Mouse (Mus musculus): ENCODE measurements around the gene Gramd1b. TPM values are rescaled to one million over a fixed set of nuclear protein-coding genes. Genes with fewer than 3 reads are reported as not detected.

Gene Gramd1b
- polyA plus RNA-seq, 1 experiment from 2014 or later, result 2.3 TPM

DNA sequence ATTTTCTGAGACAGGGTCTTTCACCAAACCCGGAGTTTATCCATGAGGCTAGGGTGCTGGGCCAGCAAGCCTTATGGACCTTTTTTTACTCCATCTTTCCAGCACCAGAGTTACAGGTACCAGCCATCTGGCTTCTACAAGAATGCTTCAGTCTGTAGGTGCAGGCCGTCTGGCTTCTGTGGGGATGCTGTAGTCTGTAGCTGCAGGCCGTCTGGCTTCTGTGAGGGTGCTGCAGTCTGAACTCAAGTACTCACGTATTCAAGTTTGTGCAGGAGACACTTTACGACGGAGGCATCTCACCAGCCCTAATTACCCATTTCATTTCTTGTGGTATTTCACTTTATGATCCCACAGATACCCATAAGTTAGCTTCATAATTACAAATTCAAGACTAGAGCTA, 14.0 kb upstream of the Gramd1b start:
- no peak for DNase-seq (ENCODE audit: low spot score)
- 91% methylated on average over 6 of the region's 6 CpGs for WGBS
- Histone ChIP-seq H3K36me3 (no peaks in the 10 kb centered on the region), H3K4me3 (no peak overlapping the region), H3K4me1 (peaks cover 6% of the 10 kb centered on the region; the same call in 1 of the 2 replicates), H3K27me3 (ENCODE audit: low read depth, poor library complexity, severe bottlenecking) (no peaks in the 10 kb centered on the region), H3K27ac (replicated peaks) (no peak overlapping the region), H3K9me3 (replicated peaks) (no peaks in the 10 kb centered on the region)

DNA sequence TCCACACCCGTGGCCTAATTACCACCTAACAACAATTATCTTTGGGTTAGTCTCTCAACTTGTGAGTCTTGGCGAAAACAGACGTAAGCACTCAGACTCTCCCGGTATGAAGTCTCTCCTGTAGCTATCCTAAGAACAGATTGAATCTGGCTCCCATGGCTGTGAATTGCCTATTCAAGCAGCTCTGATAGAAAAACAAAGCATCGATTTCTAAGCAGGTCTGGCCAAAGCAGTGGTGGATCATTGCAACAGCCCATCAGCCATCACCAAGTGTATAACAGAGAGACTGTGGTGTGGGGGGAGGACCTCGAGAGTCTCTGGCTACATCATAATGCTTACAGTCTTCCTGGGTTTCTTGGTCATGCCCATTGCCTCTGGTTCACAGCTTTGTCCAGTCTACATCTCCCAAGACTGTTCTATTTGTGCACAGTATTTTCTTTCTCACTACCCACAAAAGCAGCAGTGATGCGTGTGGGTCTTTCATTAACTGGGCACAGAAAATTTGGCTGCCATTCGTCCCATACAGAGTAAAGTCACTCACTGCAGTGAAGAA, 8.5 kb upstream of the Gramd1b start:
- Histone ChIP-seq H3K36me3 (no peaks in the 10 kb centered on the region), H3K9me3 (replicated peaks) (no peaks in the 10 kb centered on the region), H3K4me1 (peaks cover 26% of the 10 kb centered on the region), H3K27me3 (ENCODE audit: low read depth, poor library complexity, severe bottlenecking) (no peaks in the 10 kb centered on the region), H3K27ac (replicated peaks) (0 out of 2 replicates have a peak overlapping the region, but pooled peaks have one; percentile 6), H3K4me3 (no peak overlapping the region)
- DNase-seq (ENCODE audit: low spot score), result no peak
- WGBS, result 66% methylated on average over 8 of the region's 8 CpGs

DNA sequence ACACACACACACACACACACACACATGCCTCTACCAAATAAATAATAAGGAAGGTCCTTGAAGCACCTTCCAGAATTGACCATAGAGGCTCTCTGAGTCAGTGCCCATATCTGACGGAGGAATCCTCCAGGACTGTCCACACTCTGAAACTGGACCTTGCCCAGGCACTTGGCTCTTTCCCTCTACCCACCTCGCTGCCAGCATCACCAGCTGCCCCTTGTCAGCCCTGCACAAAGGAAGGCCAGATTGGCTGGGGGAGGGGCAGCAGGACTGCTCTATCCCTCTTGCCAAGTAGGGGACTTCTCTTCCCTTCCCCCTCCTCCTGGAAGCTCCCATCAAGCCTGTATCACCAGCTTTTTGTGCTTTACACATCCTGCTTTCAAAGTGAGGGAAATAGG, 6.5 kb upstream of the Gramd1b start:
- peak; percentile 17 for DNase-seq (ENCODE audit: low spot score)

DNA sequence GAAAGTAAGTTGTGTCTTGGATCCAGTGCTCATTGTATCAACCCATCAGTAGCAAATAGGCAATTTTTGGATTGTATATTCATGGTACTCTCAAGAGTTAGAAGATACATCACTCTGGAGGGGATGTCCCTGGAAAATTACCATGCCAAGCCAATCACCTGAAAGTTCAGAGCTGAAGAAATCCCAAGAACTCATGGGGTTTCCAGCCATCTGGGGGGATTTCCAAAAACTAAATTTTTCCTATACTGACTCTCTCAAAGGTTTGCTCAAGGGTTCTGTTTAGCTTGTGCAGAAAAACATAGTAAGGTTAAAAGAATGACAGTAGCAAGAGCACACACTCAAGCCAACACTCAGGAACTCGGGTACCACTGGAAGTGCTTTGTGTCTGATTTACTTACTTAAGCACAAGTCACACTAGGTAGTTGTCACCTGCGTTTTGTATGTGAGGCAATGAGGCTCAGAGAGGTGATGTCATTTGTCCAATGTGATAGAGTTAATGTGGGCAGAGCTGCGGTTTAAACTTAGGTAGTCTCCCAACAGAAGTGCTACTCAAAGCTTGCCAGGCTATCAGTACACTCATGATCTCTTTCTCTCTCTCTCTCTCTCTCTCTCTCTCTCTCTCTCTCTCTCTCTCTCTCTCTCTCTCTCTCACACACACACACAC, 6.0 kb upstream of the Gramd1b start:
- WGBS, result 85% methylated on average over 3 of the region's 3 CpGs
- H3K9me3 ChIP-seq (replicated peaks), result no peaks in the 10 kb centered on the region
- H3K4me3 ChIP-seq, result no peak overlapping the region
- H3K4me1 ChIP-seq, result peaks cover 26% of the 10 kb centered on the region
- H3K27ac ChIP-seq (replicated peaks), result no peak overlapping the region
- no peaks in the 10 kb centered on the region for H3K36me3 ChIP-seq
- peaks cover 5% of the 10 kb centered on the region for H3K27me3 ChIP-seq (ENCODE audit: low read depth, poor library complexity, severe bottlenecking)
- DNase-seq (ENCODE audit: low spot score), result no peak

More for the DNA sequence above, 6.5 kb upstream of the Gramd1b start:
- H3K27me3 ChIP-seq (ENCODE audit: low read depth, poor library complexity, severe bottlenecking), result no peaks in the 10 kb centered on the region
- peak overlapping the region; percentile 63 for H3K27ac ChIP-seq (replicated peaks)
- H3K36me3 ChIP-seq, result no peaks in the 10 kb centered on the region
- no peaks in the 10 kb centered on the region for H3K9me3 ChIP-seq (replicated peaks)
- no peak overlapping the region for H3K4me3 ChIP-seq
- 48% methylated on average over 2 of the region's 2 CpGs for WGBS
- H3K4me1 ChIP-seq, result peaks cover 26% of the 10 kb centered on the region

DNA sequence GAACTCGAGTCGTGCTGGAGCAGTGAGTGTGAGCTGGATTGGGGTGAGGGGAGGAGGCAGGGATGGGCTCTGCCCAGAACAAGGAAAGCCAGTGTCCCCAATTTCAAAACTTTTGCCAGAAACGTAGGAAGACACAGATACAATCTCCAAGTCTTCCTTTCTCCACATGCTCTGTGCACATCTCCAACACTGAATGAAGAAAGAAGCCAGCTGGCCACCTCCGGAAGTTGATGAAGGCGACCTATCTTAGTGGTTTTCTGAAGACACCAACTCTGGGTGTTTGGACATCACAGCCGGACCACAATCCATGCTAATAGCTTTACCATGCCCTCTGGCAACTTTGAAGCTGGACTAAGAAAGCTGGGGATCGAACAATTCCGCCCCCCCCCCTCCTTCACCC, 647 bp downstream of the Gramd1b start:
- peaks cover 12% of the 10 kb centered on the region for H3K4me1 ChIP-seq
- no peaks in the 10 kb centered on the region for H3K36me3 ChIP-seq
- peaks cover 35% of the 10 kb centered on the region for H3K27me3 ChIP-seq (ENCODE audit: low read depth, poor library complexity, severe bottlenecking)
- H3K9me3 ChIP-seq (replicated peaks), result no peaks in the 10 kb centered on the region
- no peak for DNase-seq (ENCODE audit: low spot score)
- 71% methylated on average over 8 of the region's 8 CpGs for WGBS
- peak overlapping the region; percentile 69 for H3K4me3 ChIP-seq
- H3K27ac ChIP-seq (replicated peaks), result peak overlapping the region; percentile 81; the same call in 1 of the 2 replicates

DNA sequence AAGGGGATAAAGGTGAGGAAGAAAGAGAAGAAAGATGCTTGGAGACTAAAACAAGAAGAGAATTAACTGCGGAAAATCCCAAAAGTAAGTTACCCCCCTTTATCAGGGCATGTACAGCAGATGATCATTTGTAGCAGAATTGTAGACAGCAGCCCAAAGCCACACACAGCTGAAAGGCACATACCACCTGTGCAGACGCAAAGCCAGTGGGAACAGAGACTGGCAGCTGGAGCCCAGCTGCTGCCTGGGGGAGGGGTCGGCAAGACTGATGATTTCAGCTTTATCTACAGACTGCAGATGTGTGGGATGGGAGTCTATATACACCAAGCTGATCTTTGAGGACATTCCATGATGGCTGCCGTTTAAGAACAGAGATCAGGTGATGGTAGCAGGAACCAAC, 2.5 kb downstream of the Gramd1b start:
- Histone ChIP-seq H3K27ac (replicated peaks) (no peak overlapping the region), H3K4me3 (no peak overlapping the region), H3K27me3 (ENCODE audit: low read depth, poor library complexity, severe bottlenecking) (peaks cover 35% of the 10 kb centered on the region), H3K9me3 (replicated peaks) (no peaks in the 10 kb centered on the region), H3K4me1 (peaks cover 12% of the 10 kb centered on the region), H3K36me3 (no peaks in the 10 kb centered on the region)
- WGBS, result 70% methylated on average over 4 of the region's 4 CpGs
- no peak for DNase-seq (ENCODE audit: low spot score)

DNA sequence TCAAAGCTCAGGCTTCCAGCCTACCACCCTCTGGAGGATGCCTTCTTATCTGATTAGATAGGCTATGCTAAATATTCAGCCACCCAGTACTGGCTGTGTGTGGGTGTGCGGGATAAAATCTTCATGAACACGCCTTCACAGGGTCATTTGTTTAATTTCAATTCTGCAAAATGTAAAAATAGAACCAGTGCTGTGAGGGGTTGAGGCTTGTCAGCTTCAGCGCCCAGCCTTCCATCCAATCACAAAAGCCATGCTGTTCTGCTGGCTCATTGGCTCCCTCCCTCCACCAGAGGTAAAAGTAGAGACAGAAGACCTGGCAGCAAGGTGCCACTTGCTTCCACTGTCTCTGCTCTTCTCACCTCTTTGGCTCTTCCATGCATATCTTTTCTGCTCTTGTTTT, 4.3 kb downstream of the Gramd1b start:
- no peak overlapping the region for H3K4me3 ChIP-seq
- H3K4me1 ChIP-seq, result peaks cover 12% of the 10 kb centered on the region
- no peak for DNase-seq (ENCODE audit: low spot score)
- H3K27me3 ChIP-seq (ENCODE audit: low read depth, poor library complexity, severe bottlenecking), result peaks cover 27% of the 10 kb centered on the region
- H3K27ac ChIP-seq (replicated peaks), result no peak overlapping the region
- no peaks in the 10 kb centered on the region for H3K9me3 ChIP-seq (replicated peaks)
- no peaks in the 10 kb centered on the region for H3K36me3 ChIP-seq
- 67% methylated on average over 3 of the region's 3 CpGs for WGBS

DNA sequence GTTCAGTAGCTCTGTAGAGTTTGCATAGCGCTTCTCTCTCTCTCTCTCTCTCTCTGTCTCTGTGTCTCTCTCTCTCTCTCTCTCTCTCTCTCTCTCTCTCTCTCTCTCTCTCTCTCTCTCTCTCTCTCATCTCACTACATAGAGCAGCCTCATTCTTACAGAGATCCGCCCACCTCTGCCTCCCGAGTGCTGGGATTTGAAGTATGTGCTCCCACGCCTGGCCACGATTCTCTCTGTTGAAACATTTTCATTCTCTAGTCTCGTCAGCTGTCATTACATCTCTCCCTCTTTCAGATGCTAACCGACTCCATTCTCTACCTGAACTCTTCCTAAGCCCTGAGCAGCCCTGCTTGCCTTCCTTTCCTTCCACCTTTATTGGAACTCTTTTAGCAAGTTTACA, 9.0 kb downstream of the Gramd1b start:
- Histone ChIP-seq H3K4me1 (no peaks in the 10 kb centered on the region), H3K27ac (replicated peaks) (no peak overlapping the region), H3K9me3 (replicated peaks) (no peaks in the 10 kb centered on the region), H3K27me3 (ENCODE audit: low read depth, poor library complexity, severe bottlenecking) (no peaks in the 10 kb centered on the region), H3K36me3 (no peaks in the 10 kb centered on the region), H3K4me3 (no peak overlapping the region)
- DNase-seq (ENCODE audit: low spot score), result no peak
- WGBS, result 76% methylated on average over 7 of the region's 7 CpGs

DNA sequence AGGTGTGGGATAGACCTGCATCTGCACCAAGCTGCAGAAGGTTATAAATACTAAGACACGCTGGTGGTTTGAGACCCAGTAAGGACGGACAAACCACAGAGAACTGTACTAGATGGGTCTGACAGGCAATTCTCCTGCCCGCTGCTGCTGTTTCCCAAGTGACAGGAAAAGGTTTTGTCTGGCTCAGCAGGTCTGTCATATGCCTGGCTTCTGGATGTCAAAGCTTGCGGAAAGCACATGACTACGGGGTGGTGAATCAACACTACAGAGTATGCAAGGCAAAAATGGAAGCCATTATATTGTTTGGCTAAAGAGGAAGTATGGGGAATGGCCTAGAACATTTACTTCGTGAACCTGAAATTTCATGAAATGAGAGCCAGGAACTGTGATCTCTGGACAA, 10.1 kb downstream of the Gramd1b start:
- DNase-seq (ENCODE audit: low spot score), result no peak
- H3K4me1 ChIP-seq, result no peaks in the 10 kb centered on the region
- WGBS, result 93% methylated on average over 6 of the region's 6 CpGs

DNA sequence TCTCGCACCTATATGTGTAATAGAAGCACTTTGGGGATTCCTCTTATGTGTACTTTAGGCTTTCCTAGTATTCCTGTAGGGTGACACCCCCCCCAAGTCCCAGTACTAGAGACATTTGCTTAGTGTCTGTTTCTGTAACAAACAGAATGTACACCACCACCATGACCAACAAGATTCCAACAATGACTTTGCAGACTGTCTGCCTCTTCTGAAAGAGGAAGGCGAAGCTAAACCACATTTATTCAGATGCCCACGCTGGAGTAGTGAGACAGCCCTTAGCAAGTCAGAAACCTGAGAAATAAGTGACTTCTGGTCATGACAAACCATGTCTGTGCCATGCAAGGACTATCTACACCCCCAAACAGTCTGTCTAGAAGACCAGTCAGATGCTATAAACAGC, 11.9 kb downstream of the Gramd1b start:
- no peaks in the 10 kb centered on the region for H3K4me1 ChIP-seq
- no peaks in the 10 kb centered on the region for H3K27me3 ChIP-seq (ENCODE audit: low read depth, poor library complexity, severe bottlenecking)
- DNase-seq (ENCODE audit: low spot score), result no peak
- H3K36me3 ChIP-seq, result no peaks in the 10 kb centered on the region
- H3K4me3 ChIP-seq, result no peak overlapping the region
- 85% methylated on average over 3 of the region's 3 CpGs for WGBS
- H3K27ac ChIP-seq (replicated peaks), result no peak overlapping the region
- H3K9me3 ChIP-seq (replicated peaks), result no peaks in the 10 kb centered on the region

More for the DNA sequence above, 10.1 kb downstream of the Gramd1b start:
- H3K36me3 ChIP-seq, result no peaks in the 10 kb centered on the region
- H3K27me3 ChIP-seq (ENCODE audit: low read depth, poor library complexity, severe bottlenecking), result no peaks in the 10 kb centered on the region
- H3K4me3 ChIP-seq, result no peak overlapping the region
- no peaks in the 10 kb centered on the region for H3K9me3 ChIP-seq (replicated peaks)
- H3K27ac ChIP-seq (replicated peaks), result no peak overlapping the region

DNA sequence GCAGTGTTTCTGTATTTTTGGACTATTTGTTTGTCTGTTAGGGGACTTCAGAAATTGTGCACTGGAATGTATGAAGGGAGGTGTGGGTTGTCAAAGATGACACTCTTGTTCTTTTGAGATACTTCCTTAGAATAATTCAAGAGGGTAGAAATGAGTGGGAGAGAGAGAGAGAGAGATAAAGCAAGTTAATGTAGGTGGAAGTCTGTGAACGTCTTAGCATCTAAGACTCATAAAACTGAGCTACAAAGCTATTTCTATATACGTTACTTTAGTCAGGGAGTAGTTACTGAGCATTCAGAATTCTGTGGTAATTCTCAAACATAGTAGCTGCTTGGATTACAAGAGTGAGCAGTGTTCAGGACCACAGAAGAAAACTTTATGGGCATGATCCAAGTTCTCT, 19.2 kb downstream of the Gramd1b start:
- no peaks in the 10 kb centered on the region for H3K36me3 ChIP-seq
- no peaks in the 10 kb centered on the region for H3K4me1 ChIP-seq
- H3K27me3 ChIP-seq (ENCODE audit: low read depth, poor library complexity, severe bottlenecking), result no peaks in the 10 kb centered on the region
- WGBS, result 95% methylated on average over 2 of the region's 2 CpGs
- H3K27ac ChIP-seq (replicated peaks), result no peak overlapping the region
- no peaks in the 10 kb centered on the region for H3K9me3 ChIP-seq (replicated peaks)
- DNase-seq (ENCODE audit: low spot score), result no peak
- H3K4me3 ChIP-seq, result no peak overlapping the region

DNA sequence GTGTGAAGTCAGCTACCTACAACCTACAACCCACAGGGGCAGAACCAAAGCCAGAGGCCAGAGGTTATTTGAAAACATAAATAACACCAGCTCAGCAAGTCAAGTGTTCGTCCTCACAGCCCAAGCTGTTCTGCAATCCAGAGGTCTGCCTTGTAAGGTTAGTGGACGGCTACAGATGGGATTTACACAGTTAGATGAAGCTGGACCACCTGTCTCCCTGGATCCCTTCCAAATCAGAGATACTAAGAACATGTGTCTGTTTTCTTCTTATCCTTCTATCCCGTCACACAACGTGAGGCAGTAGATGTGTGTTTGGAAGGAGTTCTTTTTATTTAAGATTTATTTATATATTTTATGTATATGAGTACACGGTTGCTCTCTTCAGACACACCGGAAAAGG, 21.7 kb downstream of the Gramd1b start:
- H3K27me3 ChIP-seq (ENCODE audit: low read depth, poor library complexity, severe bottlenecking), result no peaks in the 10 kb centered on the region
- no peak overlapping the region for H3K4me3 ChIP-seq
- WGBS, result 90% methylated on average over 6 of the region's 6 CpGs
- no peaks in the 10 kb centered on the region for H3K9me3 ChIP-seq (replicated peaks)
- DNase-seq (ENCODE audit: low spot score), result no peak
- H3K4me1 ChIP-seq, result no peaks in the 10 kb centered on the region
- no peak overlapping the region for H3K27ac ChIP-seq (replicated peaks)
- H3K36me3 ChIP-seq, result no peaks in the 10 kb centered on the region

DNA sequence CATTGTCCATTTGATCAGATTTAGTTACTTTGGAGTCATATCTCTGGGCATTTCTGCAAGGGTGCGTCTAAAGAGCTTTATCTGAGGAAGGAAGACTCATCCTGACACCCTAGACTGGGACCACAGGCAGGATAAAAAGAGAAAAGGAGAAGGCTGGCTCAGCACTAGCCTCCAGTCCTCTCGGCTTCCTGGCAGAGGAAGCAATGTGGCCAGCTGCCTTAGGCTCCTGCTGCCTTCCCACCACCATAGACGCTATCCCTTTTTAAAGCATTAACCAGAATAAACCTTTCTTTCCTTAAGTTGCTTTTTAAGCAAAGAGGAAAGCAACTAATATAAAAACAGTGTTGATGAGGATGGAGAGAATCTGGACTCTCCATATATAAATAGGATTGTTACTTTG, 24.6 kb downstream of the Gramd1b start:
- no peaks in the 10 kb centered on the region for H3K27me3 ChIP-seq (ENCODE audit: low read depth, poor library complexity, severe bottlenecking)
- DNase-seq (ENCODE audit: low spot score), result no peak
- WGBS, result 77% methylated on average over 3 of the region's 3 CpGs

More for the DNA sequence above, 24.6 kb downstream of the Gramd1b start:
- H3K9me3 ChIP-seq (replicated peaks), result no peaks in the 10 kb centered on the region
- no peaks in the 10 kb centered on the region for H3K4me1 ChIP-seq
- H3K36me3 ChIP-seq, result no peaks in the 10 kb centered on the region
- H3K4me3 ChIP-seq, result no peak overlapping the region
- H3K27ac ChIP-seq (replicated peaks), result no peak overlapping the region
